Mouse (Mus musculus): ENCODE results near the gene Myo1a. TPM values are rescaled to one million over a fixed set of nuclear protein-coding genes. Genes with fewer than 3 reads are reported as not detected.

Myo1a gene
- polyA plus RNA-seq, 1 experiment, result 0.22 TPM

- no peak for DNase-seq (ENCODE audit: low read depth)
Observed at GRCm38 (mm10) chr10:127674794-127675522, 30.0 kb upstream of the Myo1a start.

- DNase-seq (ENCODE audit: low read depth), result no peak
Observed at GRCm38 (mm10) chr10:127675859-127676398, 29.0 kb upstream of the Myo1a start.

- DNase-seq (ENCODE audit: low read depth), result no peak
Observed at GRCm38 (mm10) chr10:127676691-127677548, 28.1 kb upstream of the Myo1a start.

- no peak for DNase-seq (ENCODE audit: low read depth)
Observed at GRCm38 (mm10) chr10:127677591-127678336, 27.2 kb upstream of the Myo1a start.

- no peak for DNase-seq (ENCODE audit: low read depth)
Observed at GRCm38 (mm10) chr10:127679208-127679607, 25.8 kb upstream of the Myo1a start.

GRCm38 (mm10) chr10:127679881-127680280 lies 25.1 kb upstream of the Myo1a start:
- DNase-seq (ENCODE audit: low read depth), result no peak

- no peak for DNase-seq (ENCODE audit: low read depth)
Observed at GRCm38 (mm10) chr10:127682886-127683285, 22.1 kb upstream of the Myo1a start.

GRCm38 (mm10) chr10:127691053-127691452 lies 13.9 kb upstream of the Myo1a start:
- DNase-seq (ENCODE audit: low read depth), result no peak

GRCm38 (mm10) chr10:127694636-127695035 lies 10.3 kb upstream of the Myo1a start:
- DNase-seq (ENCODE audit: low read depth), result no peak

GRCm38 (mm10) chr10:127695775-127696174 lies 9.2 kb upstream of the Myo1a start:
- DNase-seq (ENCODE audit: low read depth), result no peak

- DNase-seq (ENCODE audit: low read depth), result no peak
Observed at GRCm38 (mm10) chr10:127698966-127699365, 6.0 kb upstream of the Myo1a start.

GRCm38 (mm10) chr10:127703299-127703698 lies 1.7 kb upstream of the Myo1a start:
- DNase-seq (ENCODE audit: low read depth), result no peak

- DNase-seq (ENCODE audit: low read depth), result no peak
Observed at GRCm38 (mm10) chr10:127704293-127704692, 677 bp upstream of the Myo1a start.

GRCm38 (mm10) chr10:127705783-127706182 lies 813 bp downstream of the Myo1a start:
- no peak for DNase-seq (ENCODE audit: low read depth)

GRCm38 (mm10) chr10:127707721-127708120 lies 2.8 kb downstream of the Myo1a start:
- no peak for DNase-seq (ENCODE audit: low read depth)

GRCm38 (mm10) chr10:127708850-127709370 lies 3.9 kb downstream of the Myo1a start:
- DNase-seq (ENCODE audit: low read depth), result no peak

- no peak for DNase-seq (ENCODE audit: low read depth)
Observed at GRCm38 (mm10) chr10:127710331-127710730, 5.4 kb downstream of the Myo1a start.

- DNase-seq (ENCODE audit: low read depth), result no peak
Observed at GRCm38 (mm10) chr10:127712736-127713135, 7.8 kb downstream of the Myo1a start.

- DNase-seq (ENCODE audit: low read depth), result no peak
Observed at GRCm38 (mm10) chr10:127721671-127722418, 16.9 kb downstream of the Myo1a start.

- no peak for DNase-seq (ENCODE audit: low read depth)
Observed at GRCm38 (mm10) chr10:127724178-127724577, 19.2 kb downstream of the Myo1a start, which contains the start of gene Tac2. Gene Tac2 (plus strand): TSS chr10:127724478.

- DNase-seq (ENCODE audit: low read depth), result no peak
Observed at GRCm38 (mm10) chr10:127725136-127725535, 20.2 kb downstream of the Myo1a start.

All from gonadal fat pad, adult 2 months (tissue).